7 mouse cellular contexts compared by ENCODE assay signal in genomic region chr13:104863127-104863979, GRCm38 (mm10). TPM values are rescaled to one million over a fixed set of nuclear protein-coding genes. Genes with fewer than 3 reads are reported as not detected.
DNase-seq lines count a peak whose midpoint lies in the region; ATAC-seq and TF ChIP-seq lines count a peak whose summit lies in the region.

Gene Shisal2b (minus strand): TSS chr13:104863893.

- no peaks in the 10 kb centered on the region for H3K4me1 ChIP-seq in ES-Bruce4 (ENCODE audit: control insufficient read depth, insufficient read depth, low read length)
- peaks cover 3% of the 10 kb centered on the region; the same call in 1 of the 2 replicates for H3K4me1 ChIP-seq in kidney, embryonic 16.5 days (ENCODE audit: insufficient read depth, low read length)
- peaks cover 16% of the 10 kb centered on the region for H3K4me1 ChIP-seq in megakaryocyte, embryonic 14.5 days

- no peak for TF ChIP-seq EP300 in ES-Bruce4 (IDR thresholded peaks at IDR 0.05; ENCODE audit: insufficient read depth, low read depth, low read length)

- H3K27me3 ChIP-seq in ES-Bruce4 (ENCODE audit: control insufficient read depth, insufficient read depth, low read length, poor library complexity, severe bottlenecking), result peaks cover 9% of the 10 kb centered on the region; the same call in 1 of the 2 replicates
- H3K27me3 ChIP-seq in kidney, embryonic 16.5 days (ENCODE audit: insufficient read depth, low read length), result peaks cover 6% of the 10 kb centered on the region
- H3K27me3 ChIP-seq in megakaryocyte, embryonic 14.5 days (replicated peaks), result peaks cover 46% of the 10 kb centered on the region

- no peaks in the 10 kb centered on the region for H3K36me3 ChIP-seq in ES-Bruce4 (ENCODE audit: control insufficient read depth, insufficient read depth, low read length, poor library complexity, severe bottlenecking)
- H3K36me3 ChIP-seq in kidney, embryonic 16.5 days (ENCODE audit: insufficient read depth, low read length), result no peaks in the 10 kb centered on the region
- H3K36me3 ChIP-seq in megakaryocyte, embryonic 14.5 days (replicated peaks; ENCODE audit: low read length), result no peaks in the 10 kb centered on the region

- peak within 1 kb of the TSS; percentile 74 for H3K9ac ChIP-seq in ES-Bruce4 (ENCODE audit: low read depth, poor library complexity, severe bottlenecking)
- peak within 1 kb of the TSS; percentile 66 for H3K9ac ChIP-seq in kidney, embryonic 16.5 days (replicated peaks; ENCODE audit: low read length)

- peak; percentile 90 for ATAC-seq in kidney, embryonic 16.5 days (ENCODE audit: low FRiP score, low TSS enrichment)

- H3K4me3 ChIP-seq in ES-Bruce4 (ENCODE audit: low read depth, low read length), result peak within 1 kb of the TSS; percentile 64
- peak within 1 kb of the TSS; percentile 57 for H3K4me3 ChIP-seq in kidney, embryonic 16.5 days (ENCODE audit: low read length)
- H3K4me3 ChIP-seq in megakaryocyte, embryonic 14.5 days (replicated peaks), result peak within 1 kb of the TSS; percentile 93

- no peak for TF ChIP-seq POLR2A in ES-Bruce4 (IDR thresholded peaks at IDR 0.05; ENCODE audit: insufficient read depth, low read length)

- 4% methylated on average over 38 of the region's 38 CpGs for WGBS in kidney, embryonic 16.5 days

- H3K27ac ChIP-seq in ES-Bruce4 (ENCODE audit: insufficient read depth, low read length), result no peak within 1 kb of the TSS
- no peak within 1 kb of the TSS for H3K27ac ChIP-seq in kidney, embryonic 16.5 days (ENCODE audit: low read length)

- peak; percentile 5 for DNase-seq in 3134 (ENCODE audit: extremely low read depth, insufficient read length, low spot score)
- peak; percentile 56 to 69 for DNase-seq in cerebellum, postnatal 25 days
- peak; percentile 6 for DNase-seq in gastrocnemius, postnatal 25 days
- peak; percentile 29 for DNase-seq in right cerebral cortex, postnatal 14 days

- H3K9me3 ChIP-seq in ES-Bruce4 (replicated peaks; ENCODE audit: control insufficient read depth, insufficient read depth, low read length, poor library complexity, severe bottlenecking), result no peaks in the 10 kb centered on the region
- no peaks in the 10 kb centered on the region for H3K9me3 ChIP-seq in kidney, embryonic 16.5 days (ENCODE audit: low read length)
- H3K9me3 ChIP-seq in megakaryocyte, embryonic 14.5 days, result peaks cover 4% of the 10 kb centered on the region; the same call in 1 of the 2 replicates

- no peak for TF ChIP-seq CTCF in ES-Bruce4 (IDR thresholded peaks at IDR 0.05; ENCODE audit: low read depth, low read length)

- H3K4me2 ChIP-seq in kidney, embryonic 16.5 days (replicated peaks; ENCODE audit: low read depth, low read length), result peak within 1 kb of the TSS; percentile 97

RNA-seq across cellular contexts. Expression of gene Shisal2b, which starts in this region (rescaled TPM):
- not detected in 2 replicates for polyA plus RNA-seq in ES-Bruce4 (2011; ENCODE audit: insufficient read depth, insufficient read length, low read depth, missing spikeins)
- under 1 TPM in 1 of 2 experiments, not detected in 1; 0.36 TPM for total RNA-seq in gastrocnemius, postnatal 25 days (2021)
- polyA plus RNA-seq in kidney, embryonic 16.5 days (2015; fragmentation: Nextera tagmentation; extraction: Ambion mirVana), result 1.1 and 1.5 TPM in 2 replicates
- polyA plus RNA-seq in megakaryocyte, embryonic 14.5 days (2012; ENCODE audit: insufficient read depth, low replicate concordance), result not detected in 2 replicates

Comparison
In these comparisons a context has a peak if more than half of its experiments do, and no peak if none do; other contexts are left out.
1. Peak in DNase-seq in gastrocnemius, postnatal 25 days; RNA of the gene not detected or under 1 TPM.
2. DNase-seq: peak in every context shown above with its lines; median percentile 62 in cerebellum, postnatal 25 days; 29 in right cerebral cortex, postnatal 14 days; 6 in gastrocnemius, postnatal 25 days; 5 in 3134.